Mouse (Mus musculus) hindbrain, embryonic 12.5 days (tissue): Measurements from ENCODE around the gene Dynlrb1. TPM values are rescaled to one million over a fixed set of nuclear protein-coding genes. Genes with fewer than 3 reads are reported as not detected.

ENCODE experiments used
- ATAC-seq: fragments of 200-750 bp; cut with Nextera tagmentation; 2 replicates; pipeline ENCODE4 v1.8.0; 2017; ENCODE audit warnings: moderate TSS enrichment; ENCODE audit not compliant: low FRiP score
- H3K27ac ChIP-seq: fragments of 300-500 bp; sonication (generic); 2 replicates; pipeline ENCODE4 v1.5.1; 2016; ENCODE audit warnings: mild to moderate bottlenecking
- H3K27me3 ChIP-seq: fragments of 300-500 bp; sonication (generic); 2 replicates; pipeline ENCODE4 v1.6.1; 2016; ENCODE audit warnings: mild to moderate bottlenecking
- H3K36me3 ChIP-seq: fragments of 300-500 bp; sonication (generic); 2 replicates; pipeline ENCODE4 v1.6.1; 2016; ENCODE audit warnings: mild to moderate bottlenecking
- H3K4me1 ChIP-seq: fragments of 300-500 bp; sonication (generic); 2 replicates; pipeline ENCODE4 v1.6.1; 2016
- H3K4me2 ChIP-seq: fragments of 300-500 bp; sonication (generic); replicated peaks from 2 replicates; pipeline ENCODE4 v1.6.1; 2016; ENCODE audit warnings: mild to moderate bottlenecking
- H3K4me3 ChIP-seq: fragments of 300-500 bp; sonication (generic); 2 replicates; pipeline ENCODE4 v1.5.1; 2016; ENCODE audit warnings: mild to moderate bottlenecking
- H3K9ac ChIP-seq: fragments of 300-500 bp; sonication (generic); 2 replicates; pipeline ENCODE4 v1.6.1; 2016; ENCODE audit warnings: mild to moderate bottlenecking, moderate library complexity
- H3K9me3 ChIP-seq: fragments of 300-500 bp; sonication (generic); replicated peaks from 2 replicates; pipeline ENCODE4 v1.6.1; 2016; ENCODE audit warnings: mild to moderate bottlenecking
- WGBS: fragments of 180-500 bp; shearing (Covaris S2); methylation state at CpG from one replicate; pipeline ENCODE4 v1.1.7; 2016; 5-methylcytosine and 5-hydroxymethylcytosine counted together
- polyA plus RNA-seq: library from polyadenylated mRNA; unstranded; fragments of >200 nt; fragmentation: Nextera tagmentation; extraction: Ambion mirVana; gene quantifications from 2 replicates; pipeline ENCODE4 v1.2.1, GENCODE M21; 2016

Gene Dynlrb1
- polyA plus RNA-seq, 1 experiment from 2014 or later, result 451 TPM

- Histone ChIP-seq H3K27ac (no peak overlapping the region), H3K4me1 (no peaks in the 10 kb centered on the region), H3K36me3 (peaks cover 8% of the 10 kb centered on the region; the same call in 1 of the 2 replicates), H3K4me2 (no peak overlapping the region), H3K4me3 (no peak overlapping the region), H3K9me3 (no peaks in the 10 kb centered on the region), H3K27me3 (no peaks in the 10 kb centered on the region), H3K9ac (no peak overlapping the region)
- 88% methylated on average over 7 of the region's 7 CpGs for WGBS
- no peak for ATAC-seq
Measured at GRCm38 (mm10) chr2:155284647-155285046, 48.3 kb downstream of the Dynlrb1 start.

GRCm38 (mm10) chr2:155285744-155286143 is 49.4 kb downstream of the Dynlrb1 start:
- ATAC-seq, result no peak
- Histone ChIP-seq H3K4me2 (no peak overlapping the region), H3K36me3 (peaks cover 15% of the 10 kb centered on the region; the same call in 1 of the 2 replicates), H3K27me3 (no peaks in the 10 kb centered on the region), H3K9me3 (no peaks in the 10 kb centered on the region), H3K4me1 (no peaks in the 10 kb centered on the region), H3K9ac (no peak overlapping the region), H3K4me3 (no peak overlapping the region), H3K27ac (no peak overlapping the region)
- 93% methylated on average over 6 of the region's 6 CpGs for WGBS

GRCm38 (mm10) chr2:155287456-155288250 is 51.3 kb downstream of the Dynlrb1 start:
- H3K9me3 ChIP-seq, result no peaks in the 10 kb centered on the region
- 92% methylated on average over 4 of the region's 4 CpGs for WGBS
- H3K9ac ChIP-seq, result no peak overlapping the region
- H3K27ac ChIP-seq, result no peak overlapping the region
- no peaks in the 10 kb centered on the region for H3K4me1 ChIP-seq
- no peaks in the 10 kb centered on the region for H3K27me3 ChIP-seq
- peaks cover 32% of the 10 kb centered on the region for H3K36me3 ChIP-seq
- no peak overlapping the region for H3K4me2 ChIP-seq
- H3K4me3 ChIP-seq, result no peak overlapping the region
- ATAC-seq, result no peak

GRCm38 (mm10) chr2:155290066-155290465 is 53.7 kb downstream of the Dynlrb1 start:
- no peak overlapping the region for H3K4me3 ChIP-seq
- H3K9ac ChIP-seq, result no peak overlapping the region
- H3K4me2 ChIP-seq, result no peak overlapping the region
- H3K9me3 ChIP-seq, result no peaks in the 10 kb centered on the region
- peaks cover 42% of the 10 kb centered on the region for H3K36me3 ChIP-seq
- H3K27me3 ChIP-seq, result no peaks in the 10 kb centered on the region
- H3K4me1 ChIP-seq, result no peaks in the 10 kb centered on the region
- no peak overlapping the region for H3K27ac ChIP-seq
- ATAC-seq, result no peak
- 91% methylated on average over 8 of the region's 8 CpGs for WGBS

- Histone ChIP-seq H3K36me3 (peaks cover 75% of the 10 kb centered on the region), H3K9me3 (no peaks in the 10 kb centered on the region), H3K27ac (no peak overlapping the region), H3K9ac (no peak overlapping the region), H3K4me1 (no peaks in the 10 kb centered on the region), H3K4me2 (no peak overlapping the region), H3K4me3 (no peak overlapping the region), H3K27me3 (no peaks in the 10 kb centered on the region)
- WGBS, result 89% methylated on average over 2 of the region's 2 CpGs
- ATAC-seq, result no peak
Measured at GRCm38 (mm10) chr2:155293382-155293781, 57.0 kb downstream of the Dynlrb1 start.

- Histone ChIP-seq H3K4me2 (no peak overlapping the region), H3K9ac (no peak overlapping the region), H3K36me3 (peaks cover 80% of the 10 kb centered on the region), H3K9me3 (no peaks in the 10 kb centered on the region), H3K4me1 (no peaks in the 10 kb centered on the region), H3K27ac (no peak overlapping the region), H3K27me3 (no peaks in the 10 kb centered on the region), H3K4me3 (no peak overlapping the region)
- 97% methylated on average over 4 of the region's 4 CpGs for WGBS
- ATAC-seq, result no peak
Measured at GRCm38 (mm10) chr2:155293946-155294345, 57.6 kb downstream of the Dynlrb1 start.

DNA sequence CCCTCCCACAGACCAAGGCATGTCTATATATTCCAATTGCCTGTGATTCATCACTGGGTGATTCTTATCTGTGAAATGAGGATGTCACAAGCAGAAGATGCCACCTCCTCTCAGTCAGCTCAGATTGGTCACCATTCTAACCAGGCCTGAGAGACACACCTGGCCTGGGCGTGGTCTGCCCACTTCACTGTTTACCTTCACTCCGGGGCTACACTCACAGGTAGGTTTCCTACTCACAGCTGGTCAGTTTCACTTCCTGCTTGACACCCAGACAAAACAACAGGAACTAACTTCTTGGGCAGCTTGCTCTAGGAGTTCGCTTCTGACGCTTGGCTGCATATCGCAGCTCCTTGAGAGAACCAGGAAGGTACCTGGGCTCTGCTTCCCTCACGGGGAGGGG is 59.1 kb downstream of the Dynlrb1 start:
- Histone ChIP-seq H3K9me3 (no peaks in the 10 kb centered on the region), H3K9ac (no peak overlapping the region), H3K27me3 (no peaks in the 10 kb centered on the region), H3K4me2 (no peak overlapping the region), H3K4me3 (no peak overlapping the region), H3K4me1 (no peaks in the 10 kb centered on the region), H3K36me3 (peaks cover 85% of the 10 kb centered on the region), H3K27ac (no peak overlapping the region)
- ATAC-seq, result no peak
- WGBS, result 97% methylated on average over 6 of the region's 6 CpGs

DNA sequence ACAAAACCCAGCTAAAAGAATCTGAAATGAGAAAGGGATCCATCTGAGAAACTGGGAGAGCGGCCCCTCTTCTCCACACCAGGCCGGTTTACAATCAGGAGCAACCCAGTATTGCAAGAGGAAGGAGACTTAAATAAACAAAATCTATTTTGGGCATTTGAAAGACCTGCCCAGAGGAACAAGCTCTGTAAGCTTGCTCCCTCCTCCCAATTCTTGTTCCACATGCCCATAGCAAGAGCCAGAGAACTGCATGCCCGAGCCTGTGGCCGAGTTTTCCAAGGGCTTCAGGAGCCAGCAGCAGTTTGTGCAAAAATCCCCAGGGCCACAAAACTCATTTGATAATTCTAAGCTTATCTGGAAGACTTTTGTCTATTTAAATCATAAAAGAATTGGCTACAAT is 63.2 kb downstream of the Dynlrb1 start:
- H3K4me3 ChIP-seq, result no peak overlapping the region
- H3K4me2 ChIP-seq, result no peak overlapping the region
- H3K4me1 ChIP-seq, result no peaks in the 10 kb centered on the region
- no peaks in the 10 kb centered on the region for H3K27me3 ChIP-seq
- no peaks in the 10 kb centered on the region for H3K9me3 ChIP-seq
- WGBS, result 91% methylated on average over 4 of the region's 4 CpGs
- H3K27ac ChIP-seq, result no peak overlapping the region
- peaks cover 59% of the 10 kb centered on the region for H3K36me3 ChIP-seq
- H3K9ac ChIP-seq, result no peak overlapping the region
- ATAC-seq, result no peak

Other genes starting within 250 kb of the Dynlrb1 start
- gene Gm14226, start 218.3 kb upstream of the Dynlrb1 start, polyA plus RNA-seq, result 0.62 and 0.95 TPM in 2 replicates
- 48.8 and 49.7 TPM in 2 replicates for gene Ahcy, start 162.0 kb upstream of the Dynlrb1 start, polyA plus RNA-seq
- 60.3 and 68.5 TPM in 2 replicates for gene Itch, start 103.0 kb upstream of the Dynlrb1 start, polyA plus RNA-seq
- 229 and 254 TPM in 2 replicates for gene Map1lc3a, start 39.8 kb downstream of the Dynlrb1 start, polyA plus RNA-seq
- 44.7 and 48.3 TPM in 2 replicates for gene Pigu, start 120.9 kb downstream of the Dynlrb1 start, polyA plus RNA-seq
- 120 and 139 TPM in 2 replicates for gene Trp53inp2, start 144.5 kb downstream of the Dynlrb1 start, polyA plus RNA-seq
- gene Ncoa6, start 237.4 kb downstream of the Dynlrb1 start, polyA plus RNA-seq, result 31.6 and 31.7 TPM in 2 replicates